Mouse (Mus musculus) hindbrain, postnatal 0 days (tissue): ENCODE data around the gene Krt81. TPM values are rescaled to one million over a fixed set of nuclear protein-coding genes. Genes with fewer than 3 reads are reported as not detected.
A peak's percentile ranks its signal among the peaks of the same experiment; 100 is the strongest.

Experiments used
- ATAC-seq: fragments of 200-750 bp; cut with Nextera tagmentation; 2 replicates; pipeline ENCODE4 v1.8.0; 2017; ENCODE audit warnings: mild to moderate bottlenecking, moderate TSS enrichment, moderate library complexity
- DNase-seq: peaks from one replicate; pipeline ENCODE4 v3.0.0-alpha.2; 2015; ENCODE audit warnings: low spot score
- H3K27ac ChIP-seq: fragments of 300-500 bp; sonication (generic); 2 replicates; pipeline ENCODE4 v1.5.1; 2014; ENCODE audit warnings: mild to moderate bottlenecking
- H3K27me3 ChIP-seq: fragments of 300-500 bp; sonication (generic); 2 replicates; pipeline ENCODE4 v1.6.1; 2014; ENCODE audit warnings: low read length, mixed read lengths; ENCODE audit not compliant: insufficient read depth
- H3K36me3 ChIP-seq: fragments of 300-500 bp; sonication (generic); 2 replicates; pipeline ENCODE4 v1.6.1; 2014; ENCODE audit warnings: low read length, mixed read lengths; ENCODE audit not compliant: insufficient read depth
- H3K4me1 ChIP-seq: fragments of 300-500 bp; sonication (generic); 2 replicates; pipeline ENCODE4 v1.6.1; 2014; ENCODE audit warnings: antibody characterized with exemption, low read length, mixed read lengths; ENCODE audit not compliant: insufficient read depth
- H3K4me2 ChIP-seq: fragments of 300-500 bp; sonication (generic); 2 replicates; pipeline ENCODE4 v1.6.1; 2014; ENCODE audit warnings: low read depth, mild to moderate bottlenecking, low read length, moderate library complexity, mixed read lengths
- H3K4me3 ChIP-seq: fragments of 300-500 bp; sonication (generic); 2 replicates; pipeline ENCODE4 v1.5.1; 2014; ENCODE audit warnings: low read length
- H3K9ac ChIP-seq: fragments of 300-500 bp; sonication (generic); replicated peaks from 2 replicates; pipeline ENCODE4 v1.6.1; 2014; ENCODE audit warnings: mild to moderate bottlenecking, low read length, moderate library complexity, mixed read lengths
- H3K9me3 ChIP-seq: fragments of 300-500 bp; sonication (generic); 2 replicates; pipeline ENCODE4 v1.6.1; 2016; ENCODE audit warnings: low read length, mixed read lengths
- CTCF ChIP-seq: IDR thresholded peaks from 2 replicates; pipeline ENCODE4 v1.5.1; 2016; ENCODE audit warnings: antibody characterized with exemption, control low read depth, low read depth
- WGBS: fragments of 180-500 bp; shearing (Covaris S2); extraction: QIAGEN DNeasy Blood & Tissue Kit; methylation state at CpG from one replicate; pipeline ENCODE4 v1.1.7; 2014; 5-methylcytosine and 5-hydroxymethylcytosine counted together
- polyA plus RNA-seq: library from polyadenylated mRNA; unstranded; fragments of >200 nt; fragmentation: Nextera tagmentation; extraction: Ambion mirVana; gene quantifications from 2 replicates; pipeline ENCODE4 v1.2.1, GENCODE M21; 2015
- total RNA-seq: library from RNA; depleted of rRNA; stranded (reverse); fragments of >200 nt; gene quantifications from 2 replicates; pipeline ENCODE4 v1.2.3, GENCODE M21; 2014

Krt81 gene
- total and polyA plus RNA-seq, 2 experiments from 2014 or later = 0.09 TPM; not detected in 1

DNA sequence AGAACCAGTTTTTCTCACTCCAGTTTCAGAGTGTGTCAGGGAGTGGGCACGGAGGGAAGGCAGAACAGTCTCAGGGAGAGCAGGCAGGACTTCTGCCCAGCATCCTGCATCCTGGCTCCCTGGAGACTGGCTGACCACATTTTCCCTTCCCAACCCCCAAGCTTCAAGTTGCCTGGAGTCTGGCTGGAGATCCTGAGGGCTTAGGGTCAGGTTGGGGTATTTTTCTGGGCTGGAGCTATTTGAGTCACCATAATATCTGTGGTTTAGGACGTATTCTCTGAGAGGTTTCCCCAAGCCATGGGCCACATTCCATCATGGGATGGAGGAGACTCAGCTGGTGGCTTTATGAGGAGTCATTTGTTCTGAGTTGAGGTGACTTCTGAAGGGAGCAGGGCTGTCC, 8.3 kb downstream of the Krt81 start:
- Histone ChIP-seq H3K9me3 (no peaks in the 10 kb centered on the region), H3K27ac (no peak overlapping the region), H3K9ac (no peak overlapping the region), H3K4me3 (no peak overlapping the region), H3K36me3 (no peaks in the 10 kb centered on the region), H3K27me3 (no peaks in the 10 kb centered on the region), H3K4me1 (peaks cover 4% of the 10 kb centered on the region; the same call in 1 of the 2 replicates), H3K4me2 (no peak overlapping the region)
- TF ChIP-seq CTCF = no peak
- ATAC-seq (no peak), DNase-seq (no peak)
- WGBS = 85% methylated on average over 2 of the region's 2 CpGs

DNA sequence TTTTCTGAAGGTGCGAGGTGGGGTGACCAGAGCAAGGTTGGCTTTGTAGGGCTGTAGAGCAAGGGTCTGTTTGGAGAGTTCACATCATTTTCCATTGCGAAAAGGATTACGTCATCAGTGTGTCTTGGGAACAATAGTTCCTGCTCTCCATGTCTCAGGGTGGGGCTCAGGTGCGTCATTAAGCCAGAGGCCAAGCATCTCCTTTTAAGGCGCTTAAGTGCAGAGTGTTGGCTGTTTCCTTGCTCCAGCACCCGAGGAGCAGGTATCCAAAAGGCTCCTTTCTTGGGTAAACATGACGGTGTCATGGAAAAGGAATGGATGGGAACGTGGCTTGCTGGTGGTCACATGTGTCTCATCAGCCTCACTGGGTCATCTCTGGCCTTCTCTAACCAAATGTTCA, 8.8 kb downstream of the Krt81 start:
- Histone ChIP-seq H3K36me3 (no peaks in the 10 kb centered on the region), H3K4me1 (peaks cover 4% of the 10 kb centered on the region; the same call in 1 of the 2 replicates), H3K9me3 (no peaks in the 10 kb centered on the region), H3K27ac (no peak overlapping the region), H3K4me2 (no peak overlapping the region), H3K27me3 (no peaks in the 10 kb centered on the region), H3K9ac (no peak overlapping the region), H3K4me3 (no peak overlapping the region)
- ATAC-seq (no peak), DNase-seq (no peak)
- TF ChIP-seq CTCF = no peak
- 88% methylated on average over 8 of the region's 8 CpGs for WGBS

DNA sequence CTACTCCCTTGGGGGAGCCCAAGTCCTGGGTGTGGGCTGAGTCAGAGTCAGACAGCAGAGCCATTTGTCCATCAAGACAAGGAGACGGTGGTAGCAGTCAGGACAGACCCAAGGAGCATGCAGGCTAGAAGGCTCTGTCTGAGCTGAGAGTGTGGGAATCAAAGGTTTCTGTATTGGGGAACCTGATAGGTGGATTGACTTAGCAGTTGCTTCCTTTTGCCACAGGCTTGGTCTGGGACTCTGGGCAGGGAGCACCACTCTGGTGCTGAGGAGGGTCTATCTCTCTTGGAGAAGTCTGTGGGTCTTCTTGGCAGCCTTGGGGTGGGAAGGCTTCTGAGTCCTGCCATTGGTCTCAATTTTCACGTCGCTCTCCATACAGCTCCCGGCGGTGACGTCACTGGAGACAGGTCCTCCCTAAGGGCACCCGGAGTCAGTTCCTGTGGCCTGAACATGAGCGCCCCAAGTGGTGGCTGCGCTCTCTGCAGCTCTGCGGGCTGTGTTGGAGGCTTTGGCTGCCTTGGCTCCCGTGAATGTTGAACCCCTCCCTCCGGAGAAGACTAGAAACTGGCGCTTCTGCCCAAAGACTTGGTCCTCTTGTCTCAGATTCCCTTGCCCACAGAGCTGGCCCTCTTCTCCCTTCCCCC, 10.3 kb downstream of the Krt81 start:
- ATAC-seq = peak; percentile 87
- Histone ChIP-seq H3K27me3 (no peaks in the 10 kb centered on the region), H3K4me2 (no peak overlapping the region), H3K36me3 (no peaks in the 10 kb centered on the region), H3K9ac (no peak overlapping the region), H3K9me3 (no peaks in the 10 kb centered on the region), H3K27ac (no peak overlapping the region), H3K4me1 (peaks cover under 1% of the 10 kb centered on the region; the same call in 1 of the 2 replicates), H3K4me3 (no peak overlapping the region)
- peak; percentile 82 for TF ChIP-seq CTCF
- WGBS = 7% methylated on average over 13 of the region's 13 CpGs
- DNase-seq = peak; percentile 78

DNA sequence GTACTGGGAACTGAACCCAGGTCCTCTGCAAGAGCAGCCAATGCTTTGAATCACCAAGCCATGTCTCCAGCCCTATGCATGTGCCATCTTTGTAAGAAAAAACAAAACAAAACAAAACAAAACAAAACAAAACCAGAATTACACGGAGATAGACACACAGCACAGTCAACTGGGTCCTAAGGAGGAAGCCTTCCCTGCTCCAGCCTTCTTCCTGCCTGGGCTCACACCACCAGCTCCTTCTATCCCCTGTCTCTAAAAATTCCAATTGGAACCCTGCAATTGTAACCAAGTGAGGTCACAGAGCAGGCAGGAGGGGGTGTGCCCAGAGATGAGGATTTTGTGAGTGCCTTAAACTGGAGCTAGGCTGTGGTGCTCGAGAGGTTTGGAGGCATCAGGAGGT, 16.1 kb downstream of the Krt81 start, which contains the start of gene Krt88:
Krt88 (plus strand) TSS at position 301 of the 400 bp plus-strand sequence.
- no peak within 1 kb of the TSS for H3K27ac ChIP-seq
- DNase-seq (no peak), ATAC-seq (no peak)
- H3K36me3 ChIP-seq = no peaks in the 10 kb centered on the region
- no peak within 1 kb of the TSS for H3K9ac ChIP-seq
- no peak within 1 kb of the TSS for H3K4me2 ChIP-seq
- H3K27me3 ChIP-seq = no peaks in the 10 kb centered on the region
- no peak for TF ChIP-seq CTCF
- no peaks in the 10 kb centered on the region for H3K9me3 ChIP-seq
- WGBS = 65% methylated on average over 2 of the region's 2 CpGs
- H3K4me1 ChIP-seq = no peaks in the 10 kb centered on the region
- H3K4me3 ChIP-seq = no peak within 1 kb of the TSS

DNA sequence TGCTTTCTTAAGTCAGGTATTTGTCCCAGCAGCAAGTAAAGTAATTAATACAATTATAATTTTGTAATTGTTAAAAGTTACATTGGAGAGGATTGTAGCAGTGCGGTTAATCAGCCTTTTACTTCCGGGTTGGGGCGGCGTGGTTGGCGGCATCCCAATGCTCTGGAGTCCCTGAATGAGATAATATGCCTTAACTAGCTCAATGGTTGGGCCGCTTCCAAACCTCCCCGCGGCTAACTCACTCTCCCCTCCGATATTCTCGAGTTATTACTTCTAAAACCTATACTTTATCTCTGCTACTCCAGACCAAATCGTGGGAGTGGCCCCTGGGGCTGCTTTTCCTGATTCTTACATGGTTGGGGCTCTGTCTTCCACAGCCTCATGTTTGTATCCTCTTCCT, 17.0 kb downstream of the Krt81 start:
- WGBS = 60% methylated on average over 11 of the region's 11 CpGs

DNA sequence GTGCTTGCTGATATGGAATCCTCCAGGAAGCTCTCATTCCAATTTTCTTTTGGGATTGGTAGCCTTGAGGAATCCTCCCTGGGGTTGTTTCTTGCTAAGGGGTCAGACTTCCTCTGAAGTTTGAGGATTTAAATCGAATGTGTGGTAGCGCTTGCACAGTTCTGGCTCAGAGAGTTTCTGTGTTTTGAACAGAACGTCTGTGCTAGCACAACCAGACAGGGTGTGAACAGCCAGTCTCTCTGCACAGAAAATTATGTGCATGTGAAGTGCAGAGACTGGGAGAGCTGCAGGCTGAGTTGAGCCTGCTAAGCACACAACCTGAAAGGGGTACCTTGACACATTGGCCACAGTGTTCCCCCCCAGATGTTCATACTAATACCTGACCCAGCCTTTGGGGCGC, 22.7 kb downstream of the Krt81 start:
- Histone ChIP-seq H3K4me3 (no peak overlapping the region), H3K9me3 (no peaks in the 10 kb centered on the region), H3K36me3 (no peaks in the 10 kb centered on the region), H3K4me2 (no peak overlapping the region), H3K27me3 (0 out of 2 replicates have a peak, but pooled peaks cover 5% of the 10 kb centered on the region), H3K27ac (no peak overlapping the region), H3K4me1 (peaks cover 5% of the 10 kb centered on the region; the same call in 1 of the 2 replicates), H3K9ac (no peak overlapping the region)
- 85% methylated on average over 4 of the region's 4 CpGs for WGBS
- DNase-seq (no peak), ATAC-seq (no peak)
- TF ChIP-seq CTCF = no peak

More for the DNA sequence above, 17.0 kb downstream of the Krt81 start:
- no peak for ATAC-seq
- H3K9ac ChIP-seq = no peak overlapping the region
- no peak for TF ChIP-seq CTCF
- no peaks in the 10 kb centered on the region for H3K36me3 ChIP-seq
- no peaks in the 10 kb centered on the region for H3K4me1 ChIP-seq
- no peak overlapping the region for H3K4me3 ChIP-seq
- no peak overlapping the region for H3K27ac ChIP-seq
- DNase-seq = no peak
- H3K4me2 ChIP-seq = no peak overlapping the region
- H3K9me3 ChIP-seq = no peaks in the 10 kb centered on the region
- H3K27me3 ChIP-seq = no peaks in the 10 kb centered on the region

DNA sequence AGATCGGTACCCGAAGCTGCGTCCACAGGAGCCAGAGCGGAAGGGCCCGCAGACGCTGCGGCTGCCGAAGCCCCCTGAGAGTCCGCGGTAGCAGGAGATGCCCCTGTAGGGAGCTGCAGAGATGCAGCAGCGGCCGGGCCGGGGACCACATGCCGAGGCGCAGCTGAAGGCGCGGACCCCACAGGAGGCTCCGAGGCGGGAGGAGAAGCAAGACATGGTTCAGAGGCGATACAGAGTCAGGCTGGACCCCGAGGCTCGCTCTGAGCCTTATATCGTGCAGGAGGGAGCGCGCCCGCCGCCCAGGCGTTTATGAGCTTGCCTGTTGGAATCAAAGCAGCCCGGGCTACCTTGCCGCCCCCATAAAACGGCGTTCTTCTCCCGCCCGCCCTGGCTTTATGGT, 25.0 kb downstream of the Krt81 start, which contains the start of gene Krt87:
Krt87 (minus strand) TSS at position 250 of the 400 bp plus-strand sequence.
- WGBS = 3% methylated on average over 31 of the region's 34 CpGs
- no peak for ATAC-seq

More for the DNA sequence above, 25.0 kb downstream of the Krt81 start, which contains the start of gene Krt87:
- 0 out of 2 replicates have a peak, but pooled peaks cover 5% of the 10 kb centered on the region for H3K27me3 ChIP-seq
- no peak within 1 kb of the TSS for H3K27ac ChIP-seq
- no peak for TF ChIP-seq CTCF
- peak within 1 kb of the TSS; percentile 35 for H3K4me3 ChIP-seq
- peak within 1 kb of the TSS; percentile 51 for H3K9ac ChIP-seq
- no peak for DNase-seq
- H3K4me1 ChIP-seq = peaks cover 5% of the 10 kb centered on the region; the same call in 1 of the 2 replicates
- H3K9me3 ChIP-seq = no peaks in the 10 kb centered on the region
- peak within 1 kb of the TSS; percentile 69 for H3K4me2 ChIP-seq
- H3K36me3 ChIP-seq = no peaks in the 10 kb centered on the region
